Mouse (Mus musculus): ENCODE results near the gene Ruvbl2.
"Not testable (repeated sequence)": the region's sequence is repeated elsewhere in the genome, so short reads cannot be mapped to it uniquely, and the experiment has no call there.

Ruvbl2 gene

DNA sequence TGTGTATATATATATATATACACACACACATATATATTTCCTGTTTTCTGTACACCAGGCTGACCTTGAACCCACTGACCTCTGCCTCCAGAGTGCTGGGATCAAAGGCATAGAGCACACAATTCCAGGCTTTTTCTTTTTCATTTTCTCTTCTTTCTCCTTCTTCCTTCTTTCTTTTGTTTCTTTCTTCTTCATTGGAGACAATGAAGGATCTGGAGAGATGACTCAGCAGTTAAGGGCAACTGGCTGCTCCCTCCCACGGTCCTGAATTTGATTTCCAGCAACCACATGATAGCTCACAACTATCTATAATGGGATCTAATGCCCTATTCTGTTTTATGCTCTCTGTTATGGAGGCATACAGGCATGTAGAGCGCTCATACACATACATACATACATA is 41.1 kb downstream of the Ruvbl2 start:
- no peak for DNase-seq (ENCODE audit: low spot score)

DNA sequence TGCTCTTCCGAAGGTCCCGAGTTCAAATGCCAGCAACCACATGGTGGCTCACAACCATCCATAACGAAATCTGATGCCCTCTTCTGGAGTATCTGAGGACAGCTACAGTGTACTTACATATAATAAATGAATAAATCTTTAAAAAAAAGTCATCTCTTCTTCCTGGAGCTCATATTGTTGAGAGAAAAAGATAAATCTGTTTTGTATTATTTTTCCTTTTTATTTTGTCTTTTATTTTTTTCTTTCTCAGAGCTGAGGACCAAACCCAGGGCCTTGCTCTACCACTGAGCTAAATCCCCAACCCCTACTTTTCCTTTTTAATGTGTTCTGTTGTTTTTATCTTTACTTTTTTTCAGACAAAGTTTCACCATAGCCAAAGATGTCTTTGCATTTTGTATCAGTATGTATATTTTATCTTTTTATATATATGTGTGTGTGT is 41.5 kb downstream of the Ruvbl2 start:
- DNase-seq (ENCODE audit: low spot score) = not testable (repeated sequence)

DNA sequence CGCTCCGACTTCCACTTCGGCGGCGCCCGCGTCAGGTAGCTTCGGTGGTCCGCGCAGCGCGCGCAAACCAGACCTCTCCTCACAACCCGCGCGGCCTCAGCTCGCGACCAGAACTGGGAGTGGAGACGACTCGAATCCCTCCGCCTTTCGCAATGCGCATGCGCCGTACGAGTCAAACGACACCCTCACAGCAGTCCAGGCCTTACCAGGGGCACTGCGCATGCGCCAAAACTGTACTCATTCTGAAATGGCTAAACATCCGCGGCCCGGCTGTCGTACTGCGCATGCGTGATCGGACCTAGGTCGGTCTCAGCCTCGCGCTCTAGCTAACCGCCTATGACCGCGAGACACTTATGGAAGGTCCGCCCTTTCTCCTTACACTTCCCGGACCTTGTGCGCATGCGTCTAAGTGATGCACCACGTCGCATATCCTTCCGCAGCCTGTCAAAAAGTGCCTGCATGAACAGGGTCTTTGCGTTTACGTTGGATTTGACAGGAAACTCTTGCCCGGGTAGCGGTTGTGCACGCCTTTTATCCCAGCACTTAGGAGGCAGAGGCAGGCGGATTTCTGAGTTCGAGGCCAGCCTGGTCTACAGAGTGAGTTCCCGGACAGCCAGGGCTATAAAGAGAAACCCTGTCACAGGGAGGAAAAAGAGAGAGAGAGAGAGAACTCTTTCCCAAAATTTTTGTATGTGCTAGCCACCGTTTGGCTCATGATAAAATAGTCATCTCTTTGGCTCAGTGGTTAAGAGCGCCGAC is 42.1 kb downstream of the Ruvbl2 start, which contains the start of gene Snrnp70:
Gene Snrnp70, minus strand, starts transcription at position 165 of the 759 bp plus-strand sequence.
- DNase-seq (ENCODE audit: low spot score) = peak; percentile 100

DNA sequence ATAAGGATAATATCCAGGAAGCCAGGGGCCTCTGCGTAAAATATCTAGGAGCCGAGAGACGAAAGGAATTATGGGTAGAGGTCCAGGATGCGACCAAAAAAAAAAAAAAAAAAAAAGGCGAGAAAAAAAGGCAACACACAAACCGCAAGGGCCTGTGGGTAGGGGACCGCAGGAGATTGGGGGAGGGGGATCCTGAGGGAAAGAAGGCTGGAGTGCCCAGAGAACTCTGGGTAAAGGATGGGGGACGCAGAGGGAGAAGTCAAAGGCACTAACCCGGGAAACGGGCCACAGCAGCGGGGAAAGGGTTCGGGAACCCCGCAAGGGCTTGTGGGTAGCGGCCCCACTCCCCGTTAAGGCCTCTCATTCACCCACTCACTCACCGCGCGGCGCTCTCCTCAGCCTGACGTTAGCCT is 42.8 kb downstream of the Ruvbl2 start:
- peak; percentile 59 for DNase-seq (ENCODE audit: low spot score)

DNA sequence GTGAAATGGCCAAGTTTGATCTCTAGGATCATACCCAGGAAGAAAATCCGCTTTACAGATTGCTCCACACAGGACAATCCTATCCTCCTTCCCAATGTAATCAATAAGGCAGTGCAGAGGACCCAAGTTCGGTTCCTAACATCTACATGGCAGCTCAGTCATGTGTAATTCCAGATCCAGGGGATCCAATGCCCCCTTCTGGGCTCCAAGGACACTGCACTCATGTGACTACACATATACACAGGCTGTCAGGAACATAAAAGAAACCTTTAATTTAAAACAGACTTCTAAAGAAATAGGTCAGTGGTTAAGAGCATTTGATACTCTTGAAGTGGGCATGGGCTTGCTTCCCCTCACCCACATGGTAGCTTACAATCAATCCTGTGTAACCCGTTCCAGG is 51.8 kb downstream of the Ruvbl2 start:
- no peak for DNase-seq (ENCODE audit: low spot score)

DNA sequence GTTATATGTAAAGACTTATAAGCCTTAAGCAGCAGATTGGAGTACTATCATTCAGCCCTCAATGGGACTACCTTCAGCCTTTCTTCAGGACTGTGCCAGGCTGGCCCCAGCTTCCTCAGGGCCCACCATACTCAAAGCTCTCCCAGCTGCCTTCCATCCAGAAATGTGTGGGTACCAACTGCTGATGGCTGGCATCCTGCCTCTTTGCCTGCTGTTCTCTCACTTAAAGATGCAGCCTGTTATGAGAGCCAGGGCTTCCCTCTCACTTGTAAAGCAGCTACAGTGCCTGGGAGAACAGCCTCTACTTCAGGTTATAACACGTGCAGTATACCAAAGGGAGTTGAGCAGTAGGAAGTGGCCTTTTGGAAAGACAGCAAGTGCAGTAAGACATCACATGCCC is 61.8 kb downstream of the Ruvbl2 start:
- no peak for DNase-seq (ENCODE audit: low spot score)

DNA sequence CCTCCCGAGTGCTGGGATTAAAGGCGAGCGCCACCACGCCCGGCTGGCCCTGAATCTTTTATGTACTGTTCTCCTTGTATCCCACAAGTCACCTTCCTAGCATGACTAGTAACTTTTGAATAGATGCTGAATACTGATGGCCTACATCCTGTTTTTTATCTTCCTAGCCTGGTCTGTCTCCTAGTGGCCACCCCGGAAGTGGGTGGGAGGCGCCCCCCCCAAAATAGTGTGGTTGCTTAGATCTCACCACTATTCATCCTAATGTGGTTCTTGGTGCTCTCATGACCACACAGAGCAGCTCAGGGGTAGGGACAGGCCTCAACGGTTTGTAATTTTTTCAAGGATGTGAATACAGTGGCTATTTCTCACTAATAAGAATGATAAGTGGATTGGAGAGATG is 63.3 kb downstream of the Ruvbl2 start:
- no peak for DNase-seq (ENCODE audit: low spot score)

DNA sequence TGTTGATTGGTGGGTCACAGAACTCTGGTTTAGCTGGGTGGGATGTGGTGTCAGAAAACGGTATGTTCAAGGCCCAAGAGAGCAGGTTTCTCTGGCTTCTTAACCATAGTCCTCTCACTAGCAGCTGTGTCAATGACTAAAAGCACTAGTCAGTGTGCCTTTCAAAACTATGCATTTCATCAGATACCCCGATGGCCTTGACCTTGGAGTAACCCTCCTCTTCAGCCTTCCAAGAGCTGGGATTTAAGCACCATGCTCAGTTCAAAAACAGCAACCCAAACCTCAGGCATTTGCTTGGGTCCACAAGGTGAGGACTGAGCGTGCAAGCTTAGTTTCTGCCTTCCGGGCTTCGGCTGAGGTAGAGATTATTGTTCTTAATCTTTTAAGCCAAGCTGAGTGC is 65.5 kb downstream of the Ruvbl2 start:
- no peak for DNase-seq (ENCODE audit: low spot score)

Measured in ovary, adult 18-20 months (tissue).